Mouse (Mus musculus): Measurements from ENCODE around the gene Ubald1. TPM values are rescaled to one million over a fixed set of nuclear protein-coding genes. Genes with fewer than 3 reads are reported as not detected.
A peak's percentile ranks its signal among the peaks of the same experiment; 100 is the strongest.

Gene Ubald1
- polyA plus RNA-seq, 1 experiment: 31.3 TPM

DNA sequence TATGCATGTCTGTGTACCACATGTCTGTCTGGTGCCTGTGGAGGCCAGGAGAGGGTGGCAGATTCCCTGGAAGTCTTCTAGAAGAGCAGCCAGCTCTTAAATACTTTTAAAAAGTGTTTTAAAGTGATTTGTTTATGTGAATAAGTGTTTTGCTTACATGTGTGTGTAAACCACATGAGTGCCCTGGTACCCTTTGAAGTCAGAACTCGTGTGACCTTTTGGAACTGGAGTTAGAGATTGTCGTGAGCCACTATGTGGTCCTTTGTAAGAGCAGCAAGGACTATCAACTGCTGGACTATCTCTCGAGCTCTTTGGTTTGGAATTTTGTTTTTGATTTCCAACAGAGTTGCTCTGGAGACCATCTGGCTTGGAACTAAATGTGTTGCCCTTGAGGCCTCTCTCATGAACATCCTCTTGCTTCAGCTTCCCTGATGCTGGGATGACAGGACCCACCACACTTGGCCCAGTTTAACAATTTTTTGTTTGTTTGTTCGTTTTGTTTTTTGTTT lies 10.1 kb upstream of the Ubald1 start:
- Histone ChIP-seq H3K4me3 (ENCODE audit: insufficient read depth, low read length) (no peak overlapping the region), H3K4me1 (ENCODE audit: control insufficient read depth, insufficient read depth, low read length) (peaks cover 5% of the 10 kb centered on the region), H3K27ac (ENCODE audit: insufficient read depth, low read length) (no peak overlapping the region)
- no peak for TF ChIP-seq CTCF (IDR thresholded peaks at IDR 0.05; ENCODE audit: borderline replicate concordance, insufficient read depth, low read length)
- no peak for TF ChIP-seq POLR2A (IDR thresholded peaks at IDR 0.05; ENCODE audit: low read depth, low read length)

- Histone ChIP-seq H3K4me3 (ENCODE audit: insufficient read depth, low read length) (peak overlapping the region; percentile 91), H3K27ac (ENCODE audit: insufficient read depth, low read length) (no peak overlapping the region), H3K4me1 (ENCODE audit: control insufficient read depth, insufficient read depth, low read length) (peaks cover 8% of the 10 kb centered on the region)
- TF ChIP-seq CTCF (IDR thresholded peaks at IDR 0.05; ENCODE audit: borderline replicate concordance, insufficient read depth, low read length) (no peak), POLR2A (IDR thresholded peaks at IDR 0.05; ENCODE audit: low read depth, low read length) (no peak)
Observed at GRCm38 (mm10) chr16:4886690-4887020, 6.5 kb upstream of the Ubald1 start.

DNA sequence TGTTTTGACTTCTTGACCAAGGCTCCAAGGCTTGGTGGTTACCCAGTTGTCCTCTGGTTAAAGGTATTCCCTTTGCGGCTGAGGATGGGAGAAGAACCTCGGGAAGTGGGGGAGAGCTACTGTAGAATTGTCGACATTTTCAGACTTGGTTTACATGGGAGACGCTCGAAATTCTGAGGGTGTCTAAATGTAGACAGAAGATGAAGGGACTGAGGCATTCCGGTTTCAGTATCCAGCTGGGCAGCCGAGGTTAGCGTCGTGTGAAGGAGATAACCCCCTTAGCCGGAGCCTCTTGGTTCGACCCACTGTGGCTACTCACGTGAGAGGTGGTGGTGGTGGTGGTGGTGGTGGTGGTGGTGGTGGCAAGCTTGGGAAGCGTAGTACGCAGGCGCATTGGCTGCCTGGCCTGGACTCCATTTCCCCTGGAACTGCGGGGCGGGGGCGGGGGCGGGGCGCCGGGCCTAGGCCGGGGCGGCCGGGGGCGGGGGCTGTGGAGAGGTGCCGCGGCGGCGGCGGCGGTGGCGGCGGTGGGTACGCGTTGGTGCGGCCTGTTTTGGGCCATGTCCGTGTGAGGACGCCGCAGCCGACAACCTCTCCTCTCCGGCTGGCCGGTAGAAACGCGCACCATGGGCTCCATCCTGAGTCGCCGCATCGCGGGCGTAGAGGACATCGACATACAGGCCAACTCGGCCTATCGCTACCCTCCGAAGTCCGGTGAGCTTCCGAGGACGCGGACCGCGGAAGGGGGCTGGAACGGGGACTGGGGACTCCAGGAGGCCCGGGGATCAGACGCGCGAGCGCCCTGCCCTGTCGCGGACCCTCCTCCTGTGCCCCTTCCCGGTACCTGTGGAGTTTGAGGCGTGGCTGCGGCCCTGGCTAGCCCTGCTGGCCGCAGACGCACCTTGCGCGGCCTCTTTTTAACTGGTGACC lies 5.9 kb upstream of the Ubald1 start, which contains the start of gene Mgrn1:
Mgrn1 (plus strand) TSS at position 490 of the 930 bp plus-strand sequence.
- H3K4me1 ChIP-seq (ENCODE audit: control insufficient read depth, insufficient read depth, low read length): peaks cover 12% of the 10 kb centered on the region
- TF ChIP-seq CTCF (IDR thresholded peaks at IDR 0.05; ENCODE audit: borderline replicate concordance, insufficient read depth, low read length) (no peak), POLR2A (IDR thresholded peaks at IDR 0.05; ENCODE audit: low read depth, low read length) (peak; percentile 81)
- H3K4me3 ChIP-seq (ENCODE audit: insufficient read depth, low read length): peak within 1 kb of the TSS; percentile 91

GRCm38 (mm10) chr16:4884930-4885329 lies 4.8 kb upstream of the Ubald1 start:
- Histone ChIP-seq H3K27ac (ENCODE audit: insufficient read depth, low read length) (no peak overlapping the region), H3K4me3 (ENCODE audit: insufficient read depth, low read length) (no peak overlapping the region), H3K4me1 (ENCODE audit: control insufficient read depth, insufficient read depth, low read length) (peaks cover 12% of the 10 kb centered on the region)
- TF ChIP-seq POLR2A (IDR thresholded peaks at IDR 0.05; ENCODE audit: low read depth, low read length) (no peak), CTCF (IDR thresholded peaks at IDR 0.05; ENCODE audit: borderline replicate concordance, insufficient read depth, low read length) (no peak)

More for the DNA sequence above, 5.9 kb upstream of the Ubald1 start, which contains the start of gene Mgrn1:
- peak within 1 kb of the TSS; percentile 87 for H3K27ac ChIP-seq (ENCODE audit: insufficient read depth, low read length)

- Histone ChIP-seq H3K4me1 (ENCODE audit: control insufficient read depth, insufficient read depth, low read length) (peaks cover 7% of the 10 kb centered on the region), H3K4me3 (ENCODE audit: insufficient read depth, low read length) (peak overlapping the region; percentile 62; the same call in 1 of the 2 replicates), H3K27ac (ENCODE audit: insufficient read depth, low read length) (no peak overlapping the region)
- TF ChIP-seq CTCF (IDR thresholded peaks at IDR 0.05; ENCODE audit: borderline replicate concordance, insufficient read depth, low read length) (no peak), POLR2A (IDR thresholded peaks at IDR 0.05; ENCODE audit: low read depth, low read length) (peak; percentile 1; the same call in 1 of the 2 replicates)
Observed at GRCm38 (mm10) chr16:4881400-4882351, 1.6 kb upstream of the Ubald1 start.

DNA sequence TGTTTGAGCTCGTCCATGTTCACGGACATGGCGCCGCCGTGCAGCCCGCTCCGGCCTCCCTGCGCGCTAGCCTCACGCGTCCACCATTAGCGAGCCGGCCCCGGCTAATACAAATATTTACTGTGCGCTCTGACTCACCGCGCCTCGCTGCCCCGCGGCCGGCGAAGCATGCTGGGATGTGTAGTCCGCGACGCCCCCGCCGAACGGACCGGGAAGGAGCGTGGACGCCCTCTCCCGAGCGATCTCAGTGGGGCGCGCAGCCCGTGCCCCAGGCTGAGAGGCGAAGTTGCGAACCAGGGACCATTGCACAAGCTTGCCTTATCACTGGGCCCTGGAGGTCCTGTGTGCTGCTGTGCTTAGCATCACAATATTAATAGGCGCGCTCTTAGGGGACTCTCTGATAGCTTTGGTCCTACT lies 399 bp downstream of the Ubald1 start:
- Histone ChIP-seq H3K4me1 (ENCODE audit: control insufficient read depth, insufficient read depth, low read length) (peaks cover 7% of the 10 kb centered on the region), H3K4me3 (ENCODE audit: insufficient read depth, low read length) (peak overlapping the region; percentile 79), H3K27ac (ENCODE audit: insufficient read depth, low read length) (peak overlapping the region; percentile 99)
- peak; percentile 88 for TF ChIP-seq POLR2A (IDR thresholded peaks at IDR 0.05; ENCODE audit: low read depth, low read length)
- no peak for TF ChIP-seq CTCF (IDR thresholded peaks at IDR 0.05; ENCODE audit: borderline replicate concordance, insufficient read depth, low read length)

GRCm38 (mm10) chr16:4879101-4879707 lies 911 bp downstream of the Ubald1 start:
- Histone ChIP-seq H3K27ac (ENCODE audit: insufficient read depth, low read length) (peak overlapping the region; percentile 99), H3K4me3 (ENCODE audit: insufficient read depth, low read length) (peak overlapping the region; percentile 79), H3K4me1 (ENCODE audit: control insufficient read depth, insufficient read depth, low read length) (peaks cover 7% of the 10 kb centered on the region)
- TF ChIP-seq POLR2A (IDR thresholded peaks at IDR 0.05; ENCODE audit: low read depth, low read length) (peak; percentile 55; the same call in 1 of the 2 replicates), CTCF (IDR thresholded peaks at IDR 0.05; ENCODE audit: borderline replicate concordance, insufficient read depth, low read length) (no peak)

DNA sequence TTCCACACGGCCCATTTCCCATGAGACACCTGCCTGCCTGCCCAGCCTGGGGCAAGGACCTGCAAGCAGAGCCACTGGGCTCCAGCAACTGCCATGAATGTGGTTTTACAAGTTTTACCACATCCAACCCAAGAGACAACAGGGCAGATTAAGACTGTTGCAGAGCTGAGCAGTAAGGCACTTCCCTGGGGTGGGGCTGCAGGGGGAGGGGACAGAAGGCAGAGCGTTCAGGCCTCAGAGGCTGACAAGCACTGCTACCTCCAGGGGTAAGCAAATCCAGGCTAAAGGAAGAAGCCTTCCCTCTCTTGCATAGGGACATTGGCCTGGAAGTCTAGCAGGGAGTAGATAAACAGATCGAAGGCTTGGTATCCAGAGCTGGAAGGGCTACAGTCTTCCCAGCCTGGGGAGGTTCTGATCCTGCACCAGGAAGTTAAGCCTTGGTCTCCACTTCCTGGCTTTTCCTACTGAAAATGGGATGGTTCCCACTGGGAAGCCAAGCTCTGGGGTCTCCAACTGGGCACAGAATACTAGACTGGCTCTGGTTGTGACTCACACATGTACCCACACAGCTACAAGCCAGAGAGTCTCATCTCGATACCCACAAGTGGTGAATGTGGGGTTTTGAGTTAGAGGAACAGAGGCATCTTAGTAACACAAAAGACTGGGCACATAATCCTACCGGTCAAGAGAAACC lies 1.8 kb downstream of the Ubald1 start:
- H3K27ac ChIP-seq (ENCODE audit: insufficient read depth, low read length): peak overlapping the region; percentile 47
- H3K4me1 ChIP-seq (ENCODE audit: control insufficient read depth, insufficient read depth, low read length): peaks cover 7% of the 10 kb centered on the region
- TF ChIP-seq CTCF (IDR thresholded peaks at IDR 0.05; ENCODE audit: borderline replicate concordance, insufficient read depth, low read length) (no peak), POLR2A (IDR thresholded peaks at IDR 0.05; ENCODE audit: low read depth, low read length) (peak; percentile 60; the same call in 1 of the 2 replicates)
- H3K4me3 ChIP-seq (ENCODE audit: insufficient read depth, low read length): peak overlapping the region; percentile 79
